Mouse (Mus musculus): ENCODE data around the gene Lgals2.

The Lgals2 gene

GRCm38 (mm10) chr15:78843581-78844469 is 11.5 kb downstream of the Lgals2 start:
- DNase-seq (ENCODE audit: low spot score in 2 of 2): no peak

DNA sequence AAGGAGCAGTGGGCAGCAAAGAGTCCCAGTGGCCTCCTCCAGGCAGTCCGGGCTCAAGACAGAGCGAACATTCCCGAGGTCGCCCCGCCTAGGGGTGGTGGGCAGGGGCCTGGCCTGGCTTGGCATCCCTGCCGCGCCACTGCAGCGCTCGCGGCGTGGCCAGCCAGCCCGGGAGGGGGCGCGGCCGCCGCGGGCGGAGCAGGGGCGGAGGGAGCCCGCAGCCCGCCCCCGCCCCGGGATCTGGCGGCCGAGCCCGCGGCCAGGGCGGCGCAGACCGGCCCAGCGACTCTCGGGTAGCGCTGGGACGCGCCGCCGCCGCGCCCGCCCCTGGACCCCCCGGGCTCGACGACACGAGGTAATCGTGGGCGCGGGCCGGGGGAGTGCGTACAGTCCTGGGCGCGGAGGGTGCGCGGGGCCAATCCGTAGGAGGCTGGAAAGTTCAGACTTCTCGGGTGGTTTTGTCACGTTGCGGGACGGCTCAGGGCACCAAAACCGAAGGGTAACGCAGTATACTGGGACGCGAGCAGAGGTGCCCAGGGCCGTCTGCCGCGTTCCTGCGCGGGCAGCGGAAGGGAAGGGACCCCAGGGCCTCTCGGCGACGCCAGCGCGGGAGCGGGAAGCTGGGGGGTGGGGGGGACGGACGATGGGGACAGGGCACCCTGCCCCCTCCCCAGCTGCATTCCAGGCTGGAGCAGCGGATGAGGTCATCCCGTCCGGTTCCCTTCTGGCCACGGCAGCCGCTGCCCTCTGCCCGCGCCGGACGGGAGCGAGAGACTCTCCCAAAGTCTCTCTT is 12.8 kb downstream of the Lgals2 start, which contains the start of gene Cdc42ep1:
Gene Cdc42ep1, plus strand, starts transcription at position 254 of the 793 bp plus-strand sequence.
- DNase-seq (ENCODE audit: low spot score in 2 of 2): no peak

- no peak for DNase-seq (ENCODE audit: low spot score in 2 of 2)
These were observed 14.1 kb downstream of the Lgals2 start for GRCm38 (mm10) chr15:78841161-78841790.

DNA sequence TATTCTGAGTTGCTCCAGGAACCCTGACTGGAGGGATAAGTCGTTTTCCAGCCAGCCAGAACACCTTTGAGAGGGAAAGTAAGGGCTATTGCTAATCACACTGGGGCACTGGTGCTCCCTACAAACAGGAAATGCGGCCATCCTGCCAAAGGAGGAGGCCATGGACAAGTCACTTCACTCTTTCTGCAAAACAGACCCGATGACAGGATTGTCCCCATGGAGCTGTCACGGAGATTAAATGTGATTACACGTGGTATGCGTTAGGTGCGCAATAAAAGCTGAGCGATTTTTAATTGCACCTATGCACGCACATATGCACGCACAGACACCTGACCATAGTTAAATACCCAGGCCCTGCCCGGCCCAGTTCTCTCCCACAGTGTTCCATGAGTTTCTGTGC is 14.6 kb downstream of the Lgals2 start:
- DNase-seq (ENCODE audit: low spot score in 2 of 2): no peak

GRCm38 (mm10) chr15:78840241-78840640 is 15.1 kb downstream of the Lgals2 start:
- DNase-seq (ENCODE audit: low spot score in 2 of 2): no peak

DNA sequence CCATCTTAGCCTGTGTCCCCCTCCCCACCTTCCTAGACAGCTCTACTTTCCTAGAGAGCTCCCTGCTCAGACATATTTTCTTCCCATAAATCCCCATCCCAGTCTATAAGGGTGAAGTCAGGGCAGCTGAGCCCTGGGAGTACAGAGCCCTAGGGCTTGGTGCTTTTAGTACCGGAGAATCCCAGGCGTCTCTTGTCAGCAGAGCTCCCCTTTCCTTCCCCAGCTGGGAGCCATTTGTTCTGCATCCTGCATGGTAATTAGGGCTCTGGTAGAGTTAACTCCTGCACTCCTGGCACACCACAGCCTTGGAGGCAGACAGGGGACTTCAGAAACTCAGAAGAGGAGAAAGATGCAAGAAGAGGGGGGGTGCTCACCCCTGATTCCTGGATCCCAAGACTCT is 15.6 kb downstream of the Lgals2 start:
- DNase-seq (ENCODE audit: low spot score in 2 of 2): no peak

GRCm38 (mm10) chr15:78836086-78836621 is 19.2 kb downstream of the Lgals2 start:
- DNase-seq (ENCODE audit: low spot score in 2 of 2): no peak

GRCm38 (mm10) chr15:78835200-78836085 is 19.9 kb downstream of the Lgals2 start:
- DNase-seq (ENCODE audit: low spot score in 2 of 2): no peak

DNA sequence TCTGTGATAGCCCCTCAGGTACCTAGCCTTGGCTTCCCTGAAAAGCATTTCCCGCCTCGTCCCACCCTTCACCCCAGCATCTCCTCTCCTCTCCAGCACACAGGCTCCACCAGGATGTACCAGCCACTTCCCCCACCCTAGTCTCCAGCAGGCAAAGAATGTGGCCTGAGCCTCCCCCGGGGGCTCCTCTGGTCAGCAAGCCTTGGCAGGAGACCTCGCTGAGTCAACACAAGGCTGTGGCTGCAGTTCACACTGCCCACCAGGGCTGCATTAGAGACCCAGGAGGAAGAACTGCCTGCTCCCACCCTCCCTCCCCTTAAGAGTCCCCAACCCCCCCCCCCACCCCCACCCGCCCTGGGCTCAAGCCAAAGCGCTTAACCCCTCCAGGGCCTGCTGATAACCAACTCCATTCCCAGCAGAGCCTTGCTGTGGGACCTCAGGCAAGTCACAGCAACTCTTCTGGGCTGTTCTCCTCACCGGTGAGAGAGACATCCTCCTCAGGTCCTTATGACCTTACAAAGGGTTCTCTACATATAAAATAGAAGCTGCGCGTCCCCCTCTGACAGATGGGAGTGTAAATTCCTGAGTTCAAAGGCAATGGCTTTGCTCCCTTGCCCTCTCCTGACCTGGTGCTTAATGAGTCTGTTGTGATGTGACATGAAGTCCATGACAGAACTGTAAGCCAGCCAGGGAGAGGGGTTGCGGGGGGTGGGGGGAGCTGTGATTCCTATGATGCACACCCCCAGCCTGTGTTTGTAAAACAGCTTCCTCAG is 20.9 kb downstream of the Lgals2 start:
- DNase-seq (ENCODE audit: low spot score in 2 of 2): no peak

GRCm38 (mm10) chr15:78833582-78833981 is 21.7 kb downstream of the Lgals2 start:
- DNase-seq (ENCODE audit: low spot score in 2 of 2): no peak

- peak; percentile 27 to 70 for DNase-seq (ENCODE audit: low spot score in 2 of 2)
These were observed 22.6 kb downstream of the Lgals2 start for GRCm38 (mm10) chr15:78832701-78833123.

DNA sequence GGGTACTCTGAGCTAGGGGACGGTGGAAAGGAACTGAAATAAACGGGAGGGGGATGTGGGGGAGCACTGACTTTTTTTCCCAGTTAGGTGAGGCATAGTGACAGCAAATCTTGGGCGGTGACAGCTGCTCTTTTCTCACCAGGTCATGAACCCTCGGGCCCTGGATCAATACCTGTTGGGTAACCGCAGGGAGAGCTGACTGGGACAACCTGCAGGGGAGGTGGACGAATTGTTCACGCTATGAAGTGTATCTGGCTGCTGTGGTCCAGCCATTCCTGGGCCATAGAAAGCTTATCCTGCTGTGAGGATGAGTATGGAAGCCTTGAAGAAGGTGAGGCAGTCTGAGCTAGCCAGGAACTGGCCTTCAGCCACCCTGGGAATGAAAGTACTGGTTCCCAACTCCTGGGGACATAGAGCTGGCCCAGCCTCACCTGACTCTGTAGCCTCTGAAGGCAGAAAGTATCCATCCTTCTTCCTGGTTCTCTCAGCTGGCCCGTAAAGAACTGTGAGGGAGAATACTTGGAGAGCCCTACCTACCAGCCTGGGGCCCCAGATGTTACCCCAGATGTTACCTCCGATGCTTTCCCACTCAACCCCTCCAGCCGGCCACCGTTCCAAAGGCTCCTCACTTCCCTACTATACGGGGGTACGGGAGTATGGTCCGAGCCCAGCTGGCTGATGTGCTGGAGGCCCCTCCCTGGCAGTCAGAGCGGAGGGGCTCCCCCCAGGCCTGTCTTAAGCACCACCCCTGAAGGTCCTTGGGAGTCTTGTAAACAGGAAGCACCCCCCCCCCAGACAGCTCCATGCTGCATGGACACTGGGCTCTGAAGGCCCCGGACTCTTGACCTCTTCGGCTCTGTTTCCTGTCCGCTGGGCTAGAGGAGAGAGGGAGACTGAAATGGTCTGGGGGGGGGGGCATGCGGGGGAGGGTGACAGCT is 23.3 kb downstream of the Lgals2 start:
- DNase-seq (ENCODE audit: low spot score in 2 of 2): no peak

GRCm38 (mm10) chr15:78830742-78831719 is 24.3 kb downstream of the Lgals2 start:
- DNase-seq (ENCODE audit: low spot score in 2 of 2): no peak

GRCm38 (mm10) chr15:78829636-78830035 is 25.7 kb downstream of the Lgals2 start:
- DNase-seq (ENCODE audit: low spot score in 2 of 2): no peak

DNA sequence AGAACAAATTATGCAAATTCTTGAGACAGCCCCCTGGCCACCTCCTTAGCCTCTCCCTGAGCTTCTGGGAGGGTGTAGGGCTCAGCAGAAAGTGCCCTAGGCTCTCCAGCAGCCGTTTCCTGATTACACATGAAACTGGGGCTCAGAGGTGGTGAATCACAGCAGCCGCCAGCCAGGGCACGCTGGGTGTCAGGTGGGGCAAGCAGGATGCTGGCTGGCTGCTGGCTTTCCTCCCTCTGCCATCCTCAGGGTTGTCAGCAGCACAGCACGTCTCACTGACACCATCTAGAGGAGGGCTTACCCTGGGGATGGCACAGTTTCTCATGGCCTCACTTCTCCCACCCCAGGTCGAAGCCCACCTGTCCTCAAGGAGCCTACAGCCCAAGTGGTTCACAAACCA is 27.0 kb downstream of the Lgals2 start:
- DNase-seq (ENCODE audit: low spot score in 2 of 2): no peak

- peak; percentile 71 to 78 for DNase-seq (ENCODE audit: low spot score in 2 of 2)
These were observed 28.8 kb downstream of the Lgals2 start for GRCm38 (mm10) chr15:78826213-78827204.

GRCm38 (mm10) chr15:78816074-78816391 is 39.3 kb downstream of the Lgals2 start:
- DNase-seq (ENCODE audit: low spot score in 2 of 2): no peak
